Comparison of ENCODE assay signal across 26 mouse cellular contexts in the genomic region with DNA sequence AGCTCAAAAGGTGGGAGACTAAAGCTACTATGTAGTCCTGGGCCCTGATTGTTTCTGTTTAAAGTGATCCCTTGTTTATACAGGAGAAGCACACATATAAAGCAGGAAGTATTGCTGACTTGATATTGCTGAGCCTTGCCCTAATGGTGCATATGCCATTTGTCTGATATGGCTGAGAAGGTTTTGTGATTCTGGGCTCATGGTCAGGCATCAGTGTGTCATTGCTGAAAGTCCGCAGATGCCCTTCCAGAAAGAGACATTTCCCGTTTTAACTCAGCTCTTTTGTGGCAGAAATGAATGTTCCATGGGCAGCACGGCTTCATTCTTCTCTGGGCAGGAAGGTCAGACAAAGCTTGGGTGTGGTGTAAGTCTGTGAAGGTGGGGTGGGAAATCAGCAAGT. TPM values are rescaled to one million over a fixed set of nuclear protein-coding genes. Genes with fewer than 3 reads are reported as not detected.
DNase-seq lines count a peak whose midpoint lies in the region; ATAC-seq and TF ChIP-seq lines count a peak whose summit lies in the region.
"Had no signal": no experiment of that assay in that cellular context is flagged by ENCODE, and none has a peak within 500 bp of the region (broad histone marks: within the 10 kb centered on the region; RNA-seq: fewer than 3 reads in every experiment).

No protein-coding gene starts in this region.

- no peak overlapping the region for H3K4me2 ChIP-seq in heart, embryonic 12.5 days
- H3K4me2 ChIP-seq: forebrain, embryonic 13.5 days; hindbrain, embryonic 13.5 days; limb, embryonic 12.5 days; liver, embryonic 15.5 days; lung, embryonic 15.5 days had no signal

- TF ChIP-seq POLR2A in heart, adult 2 months (IDR thresholded peaks at IDR 0.05; ENCODE audit: insufficient read depth, low read depth, low read length), result no peak

- 50% methylated on average over 3 of the region's 3 CpGs for WGBS in heart, adult 2 months
- WGBS in heart, embryonic 12.5 days, result 74% methylated on average over 3 of the region's 3 CpGs

- peak; percentile 4 to 11 for DNase-seq in adrenal gland, postnatal 36 days
- DNase-seq in adrenal gland, adult 8-10 months, result no peak
- DNase-seq in heart, adult 2 months, result peak in 1 of 2 experiments; percentile 13
- DNase-seq in lung, postnatal 10 days, result peak; percentile 24
- DNase-seq in lung, postnatal 14 days, result no peak
- no peak for DNase-seq in ovary, postnatal 14 days (ENCODE audit: low spot score)
- DNase-seq: adrenal gland, postnatal 10 days; cerebellum, adult 11-12 months; cerebellum, postnatal 36 days; gastrocnemius, postnatal 10 days; kidney, adult 9 months; kidney, postnatal 10 days; layer of hippocampus, adult 9-11 months; right cerebral cortex, adult 18-20 months; spleen, adult 18-20 months; thymus, postnatal 14 days had no signal

- no peak overlapping the region for H3K9ac ChIP-seq in heart, adult 2 months (ENCODE audit: low read depth, low read length)
- no peak overlapping the region for H3K9ac ChIP-seq in heart, embryonic 12.5 days
- H3K9ac ChIP-seq: forebrain, embryonic 13.5 days; hindbrain, embryonic 13.5 days; limb, embryonic 12.5 days; liver, embryonic 15.5 days; lung, embryonic 15.5 days had no signal

- no peaks in the 10 kb centered on the region for H3K4me1 ChIP-seq in heart, adult 2 months (ENCODE audit: control insufficient read depth, insufficient read depth, low read length)
- H3K4me1 ChIP-seq in heart, embryonic 12.5 days (replicated peaks), result no peaks in the 10 kb centered on the region
- H3K4me1 ChIP-seq: forebrain, embryonic 13.5 days; hindbrain, embryonic 13.5 days; limb, embryonic 12.5 days; liver, embryonic 15.5 days; lung, embryonic 15.5 days; midbrain, embryonic 10.5 days had no signal

- no peak overlapping the region for H3K4me3 ChIP-seq in heart, adult 2 months
- no peak overlapping the region for H3K4me3 ChIP-seq in heart, embryonic 12.5 days
- H3K4me3 ChIP-seq: forebrain, embryonic 13.5 days; hindbrain, embryonic 13.5 days; limb, embryonic 12.5 days; liver, embryonic 15.5 days; lung, embryonic 15.5 days; midbrain, embryonic 10.5 days had no signal

- no peak for ATAC-seq in heart, embryonic 12.5 days (ENCODE audit: insufficient number of reproducible peaks, low FRiP score)
- ATAC-seq: forebrain, embryonic 13.5 days; intestine, embryonic 16.5 days; midbrain, embryonic 16.5 days had no signal

- H3K36me3 ChIP-seq in heart, adult 2 months (ENCODE audit: control insufficient read depth, insufficient read depth, low read length), result no peaks in the 10 kb centered on the region
- H3K36me3 ChIP-seq in heart, embryonic 12.5 days, result no peaks in the 10 kb centered on the region
- H3K36me3 ChIP-seq: hindbrain, embryonic 13.5 days; limb, embryonic 12.5 days; liver, embryonic 15.5 days; lung, embryonic 15.5 days; midbrain, embryonic 10.5 days had no signal

- no peaks in the 10 kb centered on the region for H3K79me2 ChIP-seq in heart, adult 2 months (replicated peaks; ENCODE audit: control insufficient read depth, insufficient read depth, low read length)

- no peak for TF ChIP-seq CTCF in heart, adult 2 months (IDR thresholded peaks at IDR 0.05)

- H3K27ac ChIP-seq in heart, adult 2 months, result 0 out of 2 replicates have a peak overlapping the region, but pooled peaks have one; percentile 7
- no peak overlapping the region for H3K27ac ChIP-seq in heart, embryonic 12.5 days (ENCODE audit: poor library complexity, severe bottlenecking)
- H3K27ac ChIP-seq: forebrain, embryonic 13.5 days; hindbrain, embryonic 13.5 days; limb, embryonic 12.5 days; liver, embryonic 15.5 days; lung, embryonic 15.5 days; midbrain, embryonic 10.5 days had no signal

- no peaks in the 10 kb centered on the region for H3K27me3 ChIP-seq in heart, adult 2 months (ENCODE audit: control insufficient read depth, insufficient read depth, low read length)
- H3K27me3 ChIP-seq in heart, embryonic 12.5 days (replicated peaks), result no peaks in the 10 kb centered on the region
- H3K27me3 ChIP-seq: CH12.LX; forebrain, embryonic 13.5 days; hindbrain, embryonic 13.5 days; limb, embryonic 12.5 days; liver, embryonic 15.5 days; lung, embryonic 15.5 days had no signal

- TF ChIP-seq EP300 in heart, adult 2 months (IDR thresholded peaks at IDR 0.05; ENCODE audit: insufficient read depth, low read depth, low read length), result no peak

- H3K9me3 ChIP-seq in heart, embryonic 12.5 days (replicated peaks), result no peaks in the 10 kb centered on the region
- H3K9me3 ChIP-seq: forebrain, embryonic 13.5 days; hindbrain, embryonic 13.5 days; limb, embryonic 12.5 days; liver, embryonic 15.5 days; lung, embryonic 15.5 days; midbrain, embryonic 10.5 days had no signal

- intact Hi-C loops in heart, adult 2 months (cut with DNase I), result no loop called here

RNA-seq across cellular contexts. Expression of gene Ccser2, which starts 17.1 kb away (rescaled TPM):
- 10 to 100 TPM; 32.2 to 40.0 TPM for total RNA-seq in adrenal gland, postnatal 36 days (2021)
- total RNA-seq in adrenal gland, adult 8-10 months (2022), result 10 to 100 TPM; 31.2 to 48.5 (median 38.6) TPM
- 100 to 1,000 TPM; 106 to 122 TPM for total RNA-seq in heart, adult 2 months (2021)
- 63.1 and 107 TPM in 2 replicates for polyA plus RNA-seq in heart, adult 2 months (2012; rRNA removed)
- 43.4 and 47.8 TPM in 2 replicates for polyA plus RNA-seq in heart, embryonic 12.5 days (2016; fragmentation: Nextera tagmentation; extraction: Ambion mirVana)

Comparison
In these comparisons a context has a peak if more than half of its experiments do, and no peak if none do; other contexts are left out.
1. DNase-seq: peak in adrenal gland, postnatal 36 days (2 of 2) and lung, postnatal 10 days (single experiment); none in adrenal gland, adult 8-10 months (single experiment), lung, postnatal 14 days (single experiment) and ovary, postnatal 14 days (single experiment).